Mouse (Mus musculus) G1E (cell line): ENCODE data around the gene Vwc2.

Experiments used
- CTCF ChIP-seq: IDR thresholded peaks from 2 replicates; pipeline ENCODE4 v1.5.1; 2012; ENCODE audit warnings: low read depth, low read length, inconsistent platforms, mixed read lengths
- GATA1 ChIP-seq: IDR thresholded peaks from 2 replicates; pipeline ENCODE4 v1.6.1; 2012; ENCODE audit warnings: borderline replicate concordance, low read length, inconsistent platforms, mixed read lengths

- TF ChIP-seq GATA1: no peak
- TF ChIP-seq CTCF: no peak
These were observed 15.7 kb upstream of the Vwc2 start for GRCm38 (mm10) chr11:11098282-11098681.
